Mouse (Mus musculus) left cerebral cortex, postnatal 25 days (tissue): Measurements from ENCODE around the gene Eif5a. TPM values are rescaled to one million over a fixed set of nuclear protein-coding genes. Genes with fewer than 3 reads are reported as not detected.

ENCODE experiments used
- DNase-seq, 2 experiments: peaks; one replicate each; pipeline ENCODE4 v3.0.0; 2022; ENCODE audit warnings: low spot score in 2 of 2, mixed read lengths in 1 of 2
- intact Hi-C: fragments of 180-260 bp; cut with DNase I; formaldehyde crosslinking; loops from one replicate; pipeline ENCODE4 v1.15.1; 2025
- total RNA-seq, 2 experiments: library from RNA; stranded (reverse); gene quantifications; 2 replicates each; pipeline ENCODE4 v1.2.3; 2021

Gene Eif5a
- total RNA-seq, 2 experiments from 2014 or later, result 425 to 450 TPM

- DNase-seq, result no peak
- intact Hi-C loops, result no loop called here
Observed at GRCm38 (mm10) chr11:69911701-69912100, 10.1 kb downstream of the Eif5a start.

- no peak for DNase-seq
- intact Hi-C loops, result no loop called here
Observed at GRCm38 (mm10) chr11:69910781-69911560, 10.8 kb downstream of the Eif5a start.

- DNase-seq, result no peak
- intact Hi-C loops, result no loop called here
Observed at GRCm38 (mm10) chr11:69910177-69910576, 11.6 kb downstream of the Eif5a start.

DNA sequence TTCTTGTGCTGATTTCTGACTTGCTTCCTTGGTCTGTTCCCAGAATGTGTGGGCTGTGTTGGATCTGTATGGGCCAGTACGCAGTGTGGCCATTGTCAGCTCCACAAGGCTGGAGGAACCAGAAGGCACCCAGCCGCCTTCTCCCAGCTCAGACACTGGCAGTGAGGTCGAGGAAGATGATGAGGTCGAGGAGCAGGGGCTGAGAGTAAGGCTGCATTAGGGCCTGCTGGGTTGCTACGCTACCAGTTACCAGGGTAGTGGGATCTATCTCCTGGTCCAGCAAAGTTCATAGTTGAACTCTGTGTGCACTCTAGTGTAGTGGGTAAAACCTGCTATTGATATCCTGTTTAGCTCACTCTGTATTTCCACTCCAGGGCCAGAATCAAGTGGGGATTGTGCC lies 12.6 kb downstream of the Eif5a start:
- intact Hi-C loops, result no loop called here

DNA sequence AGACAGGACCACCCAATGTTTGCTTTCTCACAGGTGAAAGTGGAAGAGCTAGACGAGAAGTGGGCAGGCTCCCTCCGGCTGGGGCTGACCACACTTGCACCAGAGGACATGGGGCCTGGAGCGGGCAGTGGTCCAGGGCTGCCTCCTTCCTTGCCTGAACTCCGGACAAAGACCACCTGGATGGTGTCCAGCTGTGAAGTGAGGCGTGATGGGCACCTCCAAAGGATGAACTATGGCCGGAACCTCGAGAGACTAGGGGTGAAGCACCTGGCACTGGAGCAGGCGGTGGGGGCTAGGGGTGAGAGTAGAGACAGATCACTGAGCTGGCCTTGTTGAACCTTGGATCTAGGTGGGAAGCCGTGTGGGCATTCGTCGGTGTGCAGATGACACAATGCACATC lies 13.1 kb downstream of the Eif5a start:
- intact Hi-C loops, result no loop called here

More for the DNA sequence above, 12.6 kb downstream of the Eif5a start:
- DNase-seq, result no peak

DNA sequence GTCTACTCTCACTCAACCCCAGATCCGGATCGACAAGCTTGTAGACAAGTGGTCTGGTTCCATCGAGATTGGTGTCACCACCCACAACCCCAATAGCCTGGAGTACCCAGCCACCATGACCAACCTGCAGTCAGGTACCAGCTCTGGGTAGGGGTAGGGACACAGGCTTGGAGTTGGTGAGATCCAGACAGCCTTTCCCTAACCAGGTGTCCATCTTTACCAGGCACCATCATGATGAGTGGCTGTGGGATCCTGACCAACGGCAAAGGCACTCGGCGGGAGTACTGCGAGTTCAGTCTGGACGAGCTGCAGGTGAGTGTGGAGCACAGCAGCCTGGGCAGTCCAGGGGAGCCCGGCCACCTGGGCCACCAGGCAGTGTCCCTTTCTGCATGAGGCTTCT lies 17.4 kb downstream of the Eif5a start:
- no peak for DNase-seq
- intact Hi-C loops, result no loop called here

More for the DNA sequence above, 13.1 kb downstream of the Eif5a start:
- no peak for DNase-seq

DNA sequence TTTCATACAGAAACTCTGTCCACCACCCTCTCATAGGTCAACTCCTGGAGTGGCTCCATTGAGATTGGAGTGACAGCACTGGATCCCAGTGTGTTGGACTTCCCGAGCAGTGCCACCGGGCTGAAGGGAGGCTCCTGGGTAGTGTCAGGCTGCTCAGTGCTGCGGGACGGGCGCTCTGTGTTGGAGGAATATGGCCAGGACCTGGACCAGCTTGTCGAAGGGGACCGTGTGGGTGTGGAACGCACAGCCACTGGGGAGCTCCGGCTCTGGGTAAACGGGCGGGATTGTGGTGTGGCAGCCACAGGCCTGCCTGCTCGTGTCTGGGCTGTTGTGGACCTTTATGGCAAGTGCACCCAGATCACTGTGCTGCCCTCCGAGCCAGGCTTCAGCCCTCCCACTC lies 18.8 kb downstream of the Eif5a start:
- intact Hi-C loops, result no loop called here
- DNase-seq, result no peak

DNA sequence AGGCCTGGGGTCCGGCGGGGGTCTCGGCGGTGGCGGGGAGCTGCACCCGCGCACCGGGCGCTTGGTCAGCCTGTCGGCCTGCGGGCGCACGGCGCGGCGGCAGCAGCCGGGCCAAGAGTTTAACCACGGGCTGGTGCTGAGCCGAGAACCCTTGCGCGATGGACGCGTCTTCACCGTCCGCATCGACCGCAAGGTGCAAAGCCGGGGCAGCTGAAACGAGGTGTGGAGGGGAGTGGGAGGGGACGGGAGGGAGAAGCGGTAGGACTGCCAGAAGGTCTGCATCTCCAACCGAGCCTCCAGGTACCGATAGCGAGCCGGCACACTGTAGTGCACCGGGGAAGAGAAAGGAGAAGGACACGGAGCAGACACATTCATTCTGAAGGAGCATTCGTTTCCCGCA lies 19.8 kb downstream of the Eif5a start:
- intact Hi-C loops, result loop anchor here (1.0 kb wide), 1 partner anchor 19 kb away; the partner anchor contains the start of gene Eif5a
- peak in 1 of 2 experiments; percentile 27 for DNase-seq

DNA sequence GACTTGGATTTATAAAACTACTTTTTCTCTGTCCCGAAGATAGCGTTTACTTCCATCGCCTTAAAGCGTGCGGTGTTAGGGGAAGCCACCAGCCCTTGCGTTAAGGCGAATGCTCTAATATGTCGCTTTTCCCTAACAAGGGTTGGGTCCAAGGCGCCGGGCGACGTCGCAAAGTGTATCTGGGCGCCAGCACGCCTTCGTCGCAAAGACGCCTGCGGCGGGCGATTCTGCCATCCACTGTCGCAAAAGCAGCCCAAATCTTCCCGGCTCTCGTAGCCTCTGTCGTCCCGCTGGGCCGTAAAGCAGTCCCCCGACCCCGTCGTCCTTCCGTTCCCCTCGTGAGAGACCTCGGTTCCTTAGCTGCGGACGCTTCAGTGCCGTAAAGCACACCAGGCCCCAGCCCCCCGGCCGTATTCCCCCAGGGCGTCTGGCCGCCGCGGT lies 20.3 kb downstream of the Eif5a start:
- peak; percentile 97 to 99 for DNase-seq
- intact Hi-C loops, result loop anchor here (1.0 kb wide), 1 partner anchor 20 kb away; the partner anchor contains the start of gene Eif5a

DNA sequence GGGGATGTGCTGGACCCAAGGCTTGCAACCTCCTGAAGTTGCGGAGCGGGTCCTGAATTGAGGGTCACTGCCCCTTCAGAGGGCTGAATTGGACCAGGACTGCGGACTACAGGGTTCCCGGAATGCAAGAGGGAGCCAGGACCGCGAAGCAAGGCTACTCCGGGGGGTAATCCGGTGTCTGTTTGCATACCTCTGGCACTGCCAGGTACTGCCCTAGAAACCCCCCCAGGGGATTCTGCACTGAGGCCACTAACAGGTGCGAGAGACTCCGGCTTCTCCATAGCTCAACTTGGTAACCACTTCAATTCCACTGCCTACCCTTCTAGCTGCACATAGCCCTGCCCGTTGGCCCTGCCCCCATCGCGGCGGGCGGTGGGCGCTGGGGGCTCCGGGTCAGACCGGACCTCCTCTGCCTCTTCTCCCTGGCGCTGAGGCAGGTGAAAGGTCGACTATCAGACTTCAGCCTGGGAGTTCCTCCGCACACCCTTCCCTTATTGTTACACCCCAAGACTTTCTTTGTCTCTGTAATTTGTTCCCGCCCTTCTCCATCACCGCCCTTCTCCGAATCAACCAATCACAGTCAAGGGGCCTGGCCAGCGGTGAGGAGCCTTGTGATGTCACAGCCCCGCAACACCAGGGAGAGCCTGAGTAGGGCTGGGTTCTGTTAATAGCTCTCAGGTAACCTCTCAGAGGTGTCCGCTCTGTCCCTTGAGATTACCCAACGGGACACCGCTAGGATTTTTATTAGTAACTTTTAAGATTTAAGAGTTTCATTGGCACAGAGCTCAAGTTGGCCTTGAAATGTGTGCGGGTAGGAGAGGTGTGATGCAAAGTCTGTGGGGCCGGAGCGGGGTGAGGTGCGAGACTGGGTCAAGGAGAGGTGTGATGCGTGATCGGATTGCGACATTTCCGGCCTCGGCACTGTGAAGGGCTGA lies 21.0 kb downstream of the Eif5a start, which contains the start of the genes 2810408A11Rik and Neurl4:
TSS of gene 2810408A11Rik (minus strand) at position 517 of the 935 bp plus-strand sequence.
TSS of gene Neurl4 (plus strand) at position 602 of the 935 bp plus-strand sequence.
- DNase-seq, result peak; percentile 83 to 95
- intact Hi-C loops, result loop anchor here (1.0 kb wide), 1 partner anchor 21 kb away; the partner anchor contains the start of gene Eif5a

DNA sequence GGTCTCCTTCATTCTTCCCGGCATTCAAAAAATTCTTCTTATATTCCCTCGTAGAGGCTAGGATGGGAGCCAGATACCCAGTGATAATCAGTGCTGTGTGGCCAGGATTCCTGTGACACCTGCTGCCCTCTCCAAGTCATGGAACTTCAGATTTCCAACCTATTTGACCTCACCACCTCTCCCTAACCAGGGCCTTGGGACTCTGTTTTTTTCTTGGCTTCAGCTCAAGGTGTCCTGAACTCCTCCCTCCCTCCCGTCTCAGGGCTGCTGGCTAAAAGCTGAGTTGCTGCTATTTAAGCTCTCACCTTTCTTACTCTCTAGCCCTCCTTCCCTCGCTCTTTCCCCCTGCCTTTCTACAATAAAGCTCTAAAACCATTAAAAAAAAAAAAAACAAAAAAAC lies 21.9 kb downstream of the Eif5a start:
- DNase-seq, result no peak
- intact Hi-C loops, result no loop called here

GRCm38 (mm10) chr11:69895291-69895690 lies 26.5 kb downstream of the Eif5a start, which contains the start of gene Acap1:
TSS of gene Acap1 (minus strand) at chr11:69895539.
- intact Hi-C loops, result no loop called here
- no peak for DNase-seq

DNA sequence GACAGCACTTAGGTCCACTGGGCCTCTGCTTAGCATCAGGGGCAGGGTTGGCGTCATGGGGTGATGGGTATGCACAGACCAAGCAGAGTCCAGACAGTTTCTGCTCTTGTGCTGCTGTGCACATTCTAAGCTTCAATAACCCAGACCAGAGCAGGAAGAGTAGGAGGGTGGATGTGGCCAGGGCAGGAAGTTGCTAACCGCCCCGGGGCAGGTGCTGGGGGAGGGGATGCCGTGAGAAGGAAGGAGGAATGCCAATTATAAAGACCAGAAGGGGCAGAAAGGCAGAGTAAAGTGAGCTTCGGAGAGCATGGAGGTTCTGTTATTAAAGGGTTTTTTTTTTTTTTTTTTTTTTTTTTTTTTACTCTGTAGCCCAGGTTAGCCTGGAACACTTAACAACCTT lies 27.1 kb downstream of the Eif5a start:
- intact Hi-C loops, result no loop called here
- DNase-seq, result no peak

DNA sequence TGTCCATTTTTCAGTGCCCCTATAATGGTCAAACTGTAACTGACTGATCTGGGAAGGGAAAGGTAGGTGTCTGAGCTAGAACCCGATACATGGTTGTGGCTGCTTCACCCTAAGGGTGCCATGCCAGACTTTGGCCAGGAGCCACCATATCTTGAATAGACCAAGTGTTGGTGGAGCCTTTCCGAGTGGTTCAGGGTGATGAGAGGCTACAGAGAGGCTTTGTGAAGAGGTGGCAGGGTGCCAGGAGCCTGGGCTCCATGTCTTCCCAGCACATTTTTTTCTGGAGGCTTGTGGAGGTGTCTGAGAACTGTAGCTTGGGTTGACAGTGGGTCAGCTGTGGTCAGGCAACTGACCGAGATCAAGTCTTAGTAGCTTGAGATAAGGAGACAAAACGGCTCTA lies 30.3 kb downstream of the Eif5a start:
- DNase-seq, result peak in 1 of 2 experiments; percentile 47
- intact Hi-C loops, result no loop called here

DNA sequence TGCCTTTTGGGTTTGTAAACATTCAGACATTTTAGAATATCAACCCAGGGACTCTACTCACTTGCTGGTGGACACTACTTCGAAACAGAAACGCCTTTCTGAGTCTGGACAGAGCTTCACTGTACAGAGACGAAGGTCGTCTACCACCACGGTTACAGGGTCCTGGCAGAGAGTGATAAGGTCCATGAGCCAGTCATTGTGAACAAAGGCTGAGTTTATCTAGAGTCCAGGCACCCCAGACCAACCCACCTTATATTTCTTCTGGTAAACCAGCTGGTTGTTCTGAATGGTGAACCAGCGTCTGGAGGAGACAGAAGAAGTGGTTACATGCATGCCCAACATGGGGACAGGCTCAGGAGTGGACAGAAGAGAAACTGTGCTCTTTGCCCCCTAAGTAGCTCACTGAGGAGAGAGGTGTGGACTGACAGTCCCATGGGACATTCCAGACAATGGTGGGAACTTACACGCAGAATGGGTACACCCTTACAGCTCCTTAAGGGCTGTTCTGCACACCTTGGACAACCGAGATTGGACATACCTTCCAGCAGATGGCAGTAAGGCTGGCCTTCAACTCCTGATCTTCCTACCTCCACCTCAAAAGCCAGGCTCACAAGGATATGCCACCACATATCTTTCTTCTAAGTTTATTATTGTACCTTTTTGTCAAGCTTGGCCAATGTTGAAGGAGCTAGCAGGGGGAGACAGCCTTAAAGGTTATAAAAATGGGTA lies 34.7 kb downstream of the Eif5a start:
- intact Hi-C loops, result no loop called here
- no peak for DNase-seq

DNA sequence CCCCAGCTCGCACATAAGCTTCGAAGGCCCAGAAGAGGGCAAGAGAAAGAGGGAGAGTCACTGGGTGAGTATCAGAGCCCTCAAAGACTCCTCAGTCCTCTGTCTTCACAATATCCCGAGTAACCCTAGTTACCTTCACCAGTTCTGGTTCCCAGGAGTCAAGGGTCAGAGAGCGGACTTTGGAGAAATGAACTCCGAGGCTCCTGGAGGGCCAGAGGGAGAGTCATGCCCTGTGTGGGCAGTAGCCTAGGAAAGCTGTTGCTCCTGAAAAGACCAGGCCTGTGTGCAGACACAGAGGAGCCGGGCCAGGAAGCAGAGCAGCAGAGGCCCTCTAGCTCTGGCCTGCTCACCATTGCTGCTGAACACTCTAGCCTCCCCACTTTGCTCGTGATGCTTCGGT lies 37.1 kb downstream of the Eif5a start:
- no peak for DNase-seq
- intact Hi-C loops, result no loop called here

GRCm38 (mm10) chr11:69884240-69884639 lies 37.5 kb downstream of the Eif5a start:
- DNase-seq, result no peak
- intact Hi-C loops, result no loop called here

DNA sequence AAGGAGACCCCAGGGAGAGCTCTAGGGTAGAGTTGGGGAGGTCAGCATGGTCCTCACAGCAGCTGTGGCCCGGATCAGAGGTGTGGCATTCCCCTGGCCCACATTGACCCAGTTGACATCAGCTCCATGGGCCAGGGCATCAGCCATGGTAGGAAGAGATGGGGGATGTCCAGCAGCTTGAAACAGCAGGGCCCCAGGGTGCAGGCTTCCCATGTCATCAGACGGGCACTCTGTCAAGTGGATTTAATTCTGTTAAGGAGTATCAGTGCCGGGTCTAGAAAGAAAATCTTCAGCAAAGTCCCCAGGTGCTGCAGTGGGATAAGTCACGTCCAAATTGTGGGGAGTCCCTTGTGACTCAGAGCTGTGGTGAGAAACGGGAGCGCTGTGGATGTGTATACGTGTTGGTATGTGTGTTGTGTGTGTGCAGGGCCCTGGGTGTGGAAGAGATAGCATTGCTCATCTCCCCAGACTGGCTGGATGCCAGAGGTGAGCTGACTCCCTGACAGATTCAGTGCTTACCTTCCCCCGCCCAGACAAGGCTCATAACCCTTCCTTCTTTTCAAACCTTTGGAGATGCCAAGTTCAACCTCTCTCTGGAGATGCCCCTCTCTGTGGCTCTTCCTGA lies 38.1 kb downstream of the Eif5a start:
- intact Hi-C loops, result no loop called here
- DNase-seq, result no peak

DNA sequence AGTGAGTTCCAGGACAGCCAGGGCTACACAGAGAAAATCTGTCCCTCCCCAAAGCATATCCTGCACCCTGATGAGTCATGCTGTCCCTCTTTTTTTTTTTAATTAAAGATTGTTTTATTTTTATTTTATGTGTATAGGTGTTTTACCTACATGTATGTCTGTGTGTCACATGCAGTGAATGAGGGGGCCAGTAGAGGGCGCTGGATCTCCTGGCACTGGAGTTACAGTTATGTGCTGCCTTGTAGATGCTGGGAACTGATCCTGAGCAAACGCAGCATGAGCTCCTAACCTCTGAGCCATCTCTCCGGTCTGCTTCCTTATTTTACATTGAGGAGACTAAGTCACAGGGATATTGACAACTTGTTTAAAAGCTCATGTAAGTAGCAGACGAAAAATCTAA lies 38.7 kb downstream of the Eif5a start:
- intact Hi-C loops, result no loop called here
- DNase-seq, result no peak
